In genomic region chr3:144367766-144368116, GRCm38 (mm10) we compare ENCODE assay signal across 12 mouse cellular contexts.
DNase-seq lines count a peak whose midpoint lies in the region; ATAC-seq lines count a peak whose summit lies in the region.
"Had no signal": no experiment of that assay in that cellular context is flagged by ENCODE, and none has a peak within 500 bp of the region (broad histone marks: within the 10 kb centered on the region; RNA-seq: fewer than 3 reads in every experiment).

No protein-coding gene starts in this region.

- intact Hi-C loops in left cerebral cortex, postnatal 36 days (cut with DNase I), result loop anchor here (5.0 kb wide), 1 partner anchor 50 kb away; no protein-coding TSS in a partner anchor

- H3K9me3 ChIP-seq in kidney, embryonic 14.5 days (ENCODE audit: control insufficient read depth, low read length), result no peaks in the 10 kb centered on the region
- H3K9me3 ChIP-seq in forebrain, embryonic 11.5 days (ENCODE audit: control insufficient read depth, low read length), result no peaks in the 10 kb centered on the region
- no peaks in the 10 kb centered on the region for H3K9me3 ChIP-seq in hindbrain, embryonic 15.5 days
- no peaks in the 10 kb centered on the region for H3K9me3 ChIP-seq in midbrain, embryonic 16.5 days (replicated peaks; ENCODE audit: control insufficient read depth, low read length, poor library complexity, severe bottlenecking)
- H3K9me3 ChIP-seq: G1E; megakaryocyte, embryonic 14.5 days had no signal

- WGBS in kidney, embryonic 14.5 days, result 16% methylated on average over 7 of the region's 7 CpGs
- WGBS in forebrain, embryonic 11.5 days, result 13% methylated on average over 7 of the region's 7 CpGs
- WGBS in hindbrain, embryonic 15.5 days, result 16% methylated on average over 7 of the region's 7 CpGs
- WGBS in midbrain, embryonic 16.5 days, result 17% methylated on average over 7 of the region's 7 CpGs

- H3K36me3 ChIP-seq in kidney, embryonic 14.5 days (ENCODE audit: control insufficient read depth, insufficient read depth, low read length), result no peaks in the 10 kb centered on the region
- H3K36me3 ChIP-seq in forebrain, embryonic 11.5 days (ENCODE audit: control insufficient read depth, insufficient read depth, low read length), result no peaks in the 10 kb centered on the region
- no peaks in the 10 kb centered on the region for H3K36me3 ChIP-seq in hindbrain, embryonic 15.5 days
- no peaks in the 10 kb centered on the region for H3K36me3 ChIP-seq in midbrain, embryonic 16.5 days (ENCODE audit: control insufficient read depth, insufficient read depth, low read length)
- H3K36me3 ChIP-seq: G1E had no signal

- no peak for DNase-seq in kidney, adult 11 months
- DNase-seq in forebrain, embryonic 11.5 days (ENCODE audit: low spot score), result no peak
- no peak for DNase-seq in thymus, postnatal 10 days (ENCODE audit: low spot score in 2 of 2)
- no peak for DNase-seq in thymus, postnatal 25 days
- DNase-seq in left cerebral cortex, postnatal 36 days (ENCODE audit: low spot score in 2 of 2), result no peak
- DNase-seq: adrenal gland, postnatal 14 days; kidney, adult 2 months had no signal

- 0 out of 2 replicates have a peak, but pooled peaks have one; percentile 3 for ATAC-seq in kidney, embryonic 14.5 days (ENCODE audit: low FRiP score, low TSS enrichment)
- peak; percentile 72 for ATAC-seq in forebrain, embryonic 11.5 days (replicated peaks; ENCODE audit: low FRiP score)
- peak; percentile 36 for ATAC-seq in hindbrain, embryonic 15.5 days (ENCODE audit: low FRiP score, low read depth)
- ATAC-seq in midbrain, embryonic 16.5 days, result peak; percentile 40

- no peaks in the 10 kb centered on the region for H3K4me1 ChIP-seq in kidney, embryonic 14.5 days (ENCODE audit: control insufficient read depth, insufficient read depth, low read length)
- peaks cover 9% of the 10 kb centered on the region; the same call in 1 of the 2 replicates for H3K4me1 ChIP-seq in forebrain, embryonic 11.5 days (replicated peaks; ENCODE audit: control insufficient read depth, insufficient read depth, low read length)
- H3K4me1 ChIP-seq in hindbrain, embryonic 15.5 days (replicated peaks), result peaks cover 13% of the 10 kb centered on the region
- H3K4me1 ChIP-seq in midbrain, embryonic 16.5 days (ENCODE audit: control insufficient read depth, insufficient read depth, low read length), result peaks cover 7% of the 10 kb centered on the region; the same call in 1 of the 2 replicates
- H3K4me1 ChIP-seq: megakaryocyte, embryonic 14.5 days had no signal

- peak overlapping the region; percentile 29 for H3K4me2 ChIP-seq in kidney, embryonic 14.5 days (replicated peaks; ENCODE audit: low read depth, low read length)
- H3K4me2 ChIP-seq in forebrain, embryonic 11.5 days (ENCODE audit: low read depth, low read length, severe bottlenecking), result peak overlapping the region; percentile 61
- peak overlapping the region; percentile 62 for H3K4me2 ChIP-seq in hindbrain, embryonic 15.5 days
- H3K4me2 ChIP-seq in midbrain, embryonic 16.5 days (ENCODE audit: low read length), result peak overlapping the region; percentile 56

- no peak overlapping the region for H3K4me3 ChIP-seq in kidney, embryonic 14.5 days (ENCODE audit: low read length)
- peak overlapping the region; percentile 19 for H3K4me3 ChIP-seq in forebrain, embryonic 11.5 days (ENCODE audit: low read depth, low read length)
- peak overlapping the region; percentile 35 for H3K4me3 ChIP-seq in hindbrain, embryonic 15.5 days
- H3K4me3 ChIP-seq in midbrain, embryonic 16.5 days (ENCODE audit: low read depth, low read length), result peak overlapping the region; percentile 35
- H3K4me3 ChIP-seq: megakaryocyte, embryonic 14.5 days had no signal

- H3K27me3 ChIP-seq in kidney, embryonic 14.5 days (ENCODE audit: control insufficient read depth, insufficient read depth, low read length), result no peaks in the 10 kb centered on the region
- peaks cover 6% of the 10 kb centered on the region for H3K27me3 ChIP-seq in forebrain, embryonic 11.5 days (ENCODE audit: control insufficient read depth, insufficient read depth, low read length)
- H3K27me3 ChIP-seq in hindbrain, embryonic 15.5 days, result no peaks in the 10 kb centered on the region
- no peaks in the 10 kb centered on the region for H3K27me3 ChIP-seq in midbrain, embryonic 16.5 days (ENCODE audit: control insufficient read depth, insufficient read depth, low read depth, low read length)

- no peak overlapping the region for H3K27ac ChIP-seq in kidney, embryonic 14.5 days (ENCODE audit: low read depth, low read length)
- H3K27ac ChIP-seq in forebrain, embryonic 11.5 days (ENCODE audit: low read depth, low read length), result no peak overlapping the region
- no peak overlapping the region for H3K27ac ChIP-seq in hindbrain, embryonic 15.5 days (replicated peaks)
- H3K27ac ChIP-seq in midbrain, embryonic 16.5 days (ENCODE audit: low read length), result no peak overlapping the region

- no peak overlapping the region for H3K9ac ChIP-seq in kidney, embryonic 14.5 days (ENCODE audit: low read depth, low read length)
- H3K9ac ChIP-seq in forebrain, embryonic 11.5 days (ENCODE audit: low read length), result peak overlapping the region; percentile 20; the same call in 1 of the 2 replicates
- H3K9ac ChIP-seq in hindbrain, embryonic 15.5 days, result peak overlapping the region; percentile 42
- H3K9ac ChIP-seq in midbrain, embryonic 16.5 days (ENCODE audit: low read depth, low read length), result peak overlapping the region; percentile 31; the same call in 1 of the 2 replicates

Comparison
In these comparisons a context has a peak if more than half of its experiments do, and no peak if none do; other contexts are left out.
1. ATAC-seq: peak in every context shown above with its lines; median percentile 72 in forebrain, embryonic 11.5 days; 40 in midbrain, embryonic 16.5 days; 36 in hindbrain, embryonic 15.5 days; 3 in kidney, embryonic 14.5 days.